Mouse (Mus musculus) limb, embryonic 11.5 days (tissue): ENCODE data around the gene Dpp6. TPM values are rescaled to one million over a fixed set of nuclear protein-coding genes. Genes with fewer than 3 reads are reported as not detected.

Source experiments
- ATAC-seq: fragments of 200-750 bp; cut with Nextera tagmentation; 2 replicates; pipeline ENCODE4 v1.8.0; 2017; ENCODE audit warnings: low read depth; ENCODE audit not compliant: insufficient number of reproducible peaks, low FRiP score, low TSS enrichment
- DNase-seq: peaks from one replicate; pipeline ENCODE4 v3.0.0-alpha.2; 2015; ENCODE audit warnings: low spot score
- H3K27ac ChIP-seq: fragments of 300-500 bp; sonication (generic); replicated peaks from 2 replicates; pipeline ENCODE4 v1.5.1; 2014; ENCODE audit warnings: low read depth, mild to moderate bottlenecking, low read length
- H3K27me3 ChIP-seq: fragments of 300-500 bp; sonication (generic); 2 replicates; pipeline ENCODE4 v1.6.1; 2014; ENCODE audit warnings: mild to moderate bottlenecking, low read length, mixed read lengths; ENCODE audit not compliant: control insufficient read depth, insufficient read depth
- H3K36me3 ChIP-seq: fragments of 300-500 bp; sonication (generic); 2 replicates; pipeline ENCODE4 v1.6.1; 2014; ENCODE audit warnings: mild to moderate bottlenecking, low read length, moderate library complexity, mixed read lengths; ENCODE audit not compliant: control insufficient read depth, insufficient read depth
- H3K4me1 ChIP-seq: fragments of 300-500 bp; sonication (generic); 2 replicates; pipeline ENCODE4 v1.6.1; 2014; ENCODE audit warnings: low read length, mixed read lengths; ENCODE audit not compliant: control insufficient read depth, insufficient read depth
- H3K4me2 ChIP-seq: fragments of 300-500 bp; sonication (generic); 2 replicates; pipeline ENCODE4 v1.6.1; 2014; ENCODE audit warnings: low read depth, mild to moderate bottlenecking, moderate library complexity; ENCODE audit not compliant: severe bottlenecking
- H3K4me3 ChIP-seq: fragments of 300-500 bp; sonication (generic); 2 replicates; pipeline ENCODE4 v1.5.1; 2014; ENCODE audit warnings: low read depth, low read length
- H3K9ac ChIP-seq: fragments of 300-500 bp; sonication (generic); 2 replicates; pipeline ENCODE4 v1.6.1; 2014; ENCODE audit warnings: mild to moderate bottlenecking, low read length
- H3K9me3 ChIP-seq: fragments of 300-500 bp; sonication (generic); 2 replicates; pipeline ENCODE4 v1.6.1; 2016; ENCODE audit warnings: low read length; ENCODE audit not compliant: control insufficient read depth
- WGBS: fragments of 180-500 bp; shearing (Covaris S2); extraction: QIAGEN DNeasy Blood & Tissue Kit; methylation state at CpG from one replicate; pipeline ENCODE4 v1.1.7; 2014; 5-methylcytosine and 5-hydroxymethylcytosine counted together
- polyA plus RNA-seq: library from polyadenylated mRNA; unstranded; fragments of >200 nt; fragmentation: Nextera tagmentation; extraction: Ambion mirVana; gene quantifications from 2 replicates; pipeline ENCODE4 v1.2.1, GENCODE M21; 2014

Gene Dpp6
- polyA plus RNA-seq, 1 experiment from 2014 or later = 0.80 TPM

DNA sequence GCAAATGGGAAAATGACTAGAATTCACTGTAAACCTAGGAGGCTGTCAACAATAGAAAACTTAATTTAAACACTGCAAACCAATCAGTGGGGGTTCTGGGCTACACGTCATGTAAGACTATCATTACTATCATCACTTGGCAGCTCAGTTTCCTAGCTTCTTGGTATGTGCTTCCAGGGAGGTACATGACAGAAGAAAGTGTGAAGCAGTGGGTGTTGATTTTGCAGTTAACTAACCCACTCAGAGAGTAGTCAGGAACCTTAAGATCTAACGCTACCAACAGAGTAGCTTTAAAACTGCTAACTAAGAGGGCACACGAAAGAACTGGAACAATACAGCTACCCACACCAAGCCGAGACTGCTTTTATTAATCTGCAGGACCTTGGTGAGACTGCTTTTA is 217.9 kb downstream of the Dpp6 start:
- H3K36me3 ChIP-seq = no peaks in the 10 kb centered on the region
- no peak for ATAC-seq
- WGBS = 72% methylated on average over 4 of the region's 4 CpGs

DNA sequence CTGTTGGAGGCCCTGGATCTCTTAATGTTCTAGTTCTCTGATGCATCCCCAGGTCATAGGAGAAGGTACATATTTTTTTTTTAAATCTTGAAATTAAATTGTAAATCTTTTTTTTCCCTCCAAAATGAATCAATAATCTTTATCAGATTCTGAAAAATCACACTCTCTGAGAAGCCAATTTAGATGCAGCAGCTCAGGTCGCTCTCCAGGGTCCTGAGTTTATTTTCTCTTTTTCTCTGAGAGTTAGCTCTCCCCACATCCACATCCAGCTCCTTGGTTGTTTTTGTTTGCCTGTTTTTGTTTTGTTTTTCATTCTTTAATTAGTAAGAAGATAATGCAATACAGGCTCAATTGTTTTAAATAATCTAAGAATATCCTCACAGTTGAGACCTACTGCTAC is 218.3 kb downstream of the Dpp6 start:
- Histone ChIP-seq H3K4me1 (no peaks in the 10 kb centered on the region), H3K4me3 (no peak overlapping the region), H3K27ac (no peak overlapping the region), H3K9me3 (no peaks in the 10 kb centered on the region), H3K4me2 (no peak overlapping the region), H3K36me3 (no peaks in the 10 kb centered on the region), H3K27me3 (no peaks in the 10 kb centered on the region), H3K9ac (no peak overlapping the region)
- peak; percentile 23 for DNase-seq
- WGBS = 30% methylated on average over 1 of the region's 1 CpGs
- no peak for ATAC-seq

More for the DNA sequence above, 217.9 kb downstream of the Dpp6 start:
- H3K4me1 ChIP-seq = no peaks in the 10 kb centered on the region
- H3K9me3 ChIP-seq = no peaks in the 10 kb centered on the region
- H3K9ac ChIP-seq = no peak overlapping the region
- DNase-seq = no peak
- H3K27ac ChIP-seq = no peak overlapping the region
- no peak overlapping the region for H3K4me3 ChIP-seq
- H3K4me2 ChIP-seq = no peak overlapping the region
- H3K27me3 ChIP-seq = no peaks in the 10 kb centered on the region

DNA sequence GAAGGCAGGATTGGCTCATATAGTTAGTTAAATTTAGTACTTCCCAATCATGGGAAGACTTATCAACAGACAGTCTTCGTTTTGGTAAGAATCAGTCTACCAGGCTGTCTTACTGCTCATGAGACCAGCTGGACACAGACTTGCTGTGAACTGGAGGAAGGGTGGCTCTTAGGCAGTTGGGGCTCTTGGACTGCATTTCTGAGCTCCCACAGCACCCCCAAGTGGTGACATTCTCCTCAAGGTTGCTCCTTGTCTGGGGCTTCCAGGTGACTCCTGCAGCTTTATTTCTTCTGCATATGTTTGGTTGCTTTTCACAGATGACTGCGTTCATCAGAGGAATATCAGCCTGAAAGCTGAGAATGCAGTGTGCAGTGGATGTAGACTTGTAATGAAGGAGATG is 218.9 kb downstream of the Dpp6 start:
- no peak for DNase-seq
- H3K27ac ChIP-seq = no peak overlapping the region
- 23% methylated on average over 2 of the region's 2 CpGs for whole genome bisulfite sequencing

DNA sequence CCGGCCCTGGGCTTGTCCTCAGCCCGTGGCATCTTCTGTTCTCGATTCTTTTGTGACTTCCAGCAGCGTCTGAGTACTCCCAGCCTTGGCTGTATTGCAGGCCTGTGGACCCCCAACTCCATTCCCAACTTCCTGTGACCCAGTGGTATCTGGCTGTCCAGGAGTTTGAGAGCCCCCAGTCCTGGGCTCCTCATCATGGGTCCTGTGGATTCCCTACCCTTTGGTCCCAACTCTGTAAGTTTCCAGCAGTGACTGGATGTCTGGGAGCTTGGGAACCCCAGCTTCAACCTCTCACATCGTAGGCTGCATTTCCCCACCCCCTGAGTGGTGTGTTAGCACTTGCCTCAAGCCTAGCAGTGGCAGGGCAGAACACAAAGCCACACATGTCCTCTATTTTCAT is 220.8 kb downstream of the Dpp6 start:
- Histone ChIP-seq H3K4me3 (no peak overlapping the region), H3K27ac (no peak overlapping the region), H3K4me2 (no peak overlapping the region), H3K9ac (no peak overlapping the region), H3K27me3 (no peaks in the 10 kb centered on the region), H3K9me3 (no peaks in the 10 kb centered on the region), H3K4me1 (no peaks in the 10 kb centered on the region), H3K36me3 (no peaks in the 10 kb centered on the region)
- DNase-seq = no peak
- 58% methylated on average over 5 of the region's 5 CpGs for WGBS
- ATAC-seq = no peak

More for the DNA sequence above, 218.9 kb downstream of the Dpp6 start:
- Histone ChIP-seq H3K4me1 (no peaks in the 10 kb centered on the region), H3K4me2 (no peak overlapping the region), H3K4me3 (no peak overlapping the region), H3K9me3 (no peaks in the 10 kb centered on the region), H3K36me3 (no peaks in the 10 kb centered on the region), H3K9ac (no peak overlapping the region), H3K27me3 (no peaks in the 10 kb centered on the region)
- ATAC-seq = no peak

DNA sequence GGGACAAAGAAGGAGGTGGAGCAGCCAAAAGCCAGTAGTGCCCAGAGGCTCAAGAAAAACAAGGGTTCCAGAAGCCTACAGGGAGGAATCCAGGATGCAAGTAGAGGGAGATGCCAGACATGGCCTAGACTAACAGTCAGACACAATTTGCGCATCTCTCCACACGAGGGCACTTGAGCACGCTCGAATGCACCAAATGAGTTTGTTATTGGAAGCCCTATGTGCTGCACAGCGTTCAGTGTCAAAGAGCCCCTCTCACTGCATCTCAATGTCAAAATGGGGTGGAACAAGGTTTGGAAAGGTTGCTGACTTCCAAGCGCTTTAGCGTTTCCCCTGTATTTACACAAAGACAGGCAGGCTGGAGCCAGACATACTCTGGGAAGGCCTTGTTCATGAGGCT is 231.2 kb downstream of the Dpp6 start:
- WGBS = 31% methylated on average over 7 of the region's 7 CpGs
- H3K4me2 ChIP-seq = no peak overlapping the region
- no peaks in the 10 kb centered on the region for H3K9me3 ChIP-seq
- H3K36me3 ChIP-seq = no peaks in the 10 kb centered on the region
- peak; percentile 38 for DNase-seq
- no peak overlapping the region for H3K4me3 ChIP-seq
- no peak for ATAC-seq
- H3K4me1 ChIP-seq = 0 out of 2 replicates have a peak, but pooled peaks cover 2% of the 10 kb centered on the region
- H3K9ac ChIP-seq = no peak overlapping the region
- H3K27me3 ChIP-seq = peaks cover 18% of the 10 kb centered on the region
- no peak overlapping the region for H3K27ac ChIP-seq

DNA sequence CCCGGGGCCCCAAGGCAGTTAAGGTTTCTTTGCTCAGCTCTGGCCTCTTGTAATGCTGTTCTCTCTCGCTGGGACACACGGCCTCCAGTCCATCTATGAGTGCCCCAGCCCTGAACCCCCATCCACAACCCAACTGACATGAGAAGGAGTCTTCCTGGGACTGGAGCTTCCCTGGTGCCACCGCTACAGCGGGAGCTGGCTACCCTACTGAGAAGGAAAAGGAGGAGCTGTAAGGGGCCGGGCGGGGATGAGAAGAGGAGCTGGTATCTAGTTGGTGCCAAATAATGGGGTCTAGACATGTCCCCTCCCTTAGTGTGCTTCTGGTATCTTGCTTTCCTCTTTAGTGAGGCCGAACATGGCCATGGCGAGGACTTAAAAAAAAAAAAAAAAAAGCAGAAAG is 231.9 kb downstream of the Dpp6 start:
- H3K4me1 ChIP-seq = 0 out of 2 replicates have a peak, but pooled peaks cover 2% of the 10 kb centered on the region
- ATAC-seq (no peak), DNase-seq (no peak)
- H3K4me2 ChIP-seq = peak overlapping the region; percentile 51
- no peak overlapping the region for H3K9ac ChIP-seq
- no peaks in the 10 kb centered on the region for H3K9me3 ChIP-seq
- peaks cover 18% of the 10 kb centered on the region for H3K27me3 ChIP-seq
- H3K27ac ChIP-seq = no peak overlapping the region
- WGBS = 11% methylated on average over 8 of the region's 9 CpGs
- H3K4me3 ChIP-seq = no peak overlapping the region
- no peaks in the 10 kb centered on the region for H3K36me3 ChIP-seq

DNA sequence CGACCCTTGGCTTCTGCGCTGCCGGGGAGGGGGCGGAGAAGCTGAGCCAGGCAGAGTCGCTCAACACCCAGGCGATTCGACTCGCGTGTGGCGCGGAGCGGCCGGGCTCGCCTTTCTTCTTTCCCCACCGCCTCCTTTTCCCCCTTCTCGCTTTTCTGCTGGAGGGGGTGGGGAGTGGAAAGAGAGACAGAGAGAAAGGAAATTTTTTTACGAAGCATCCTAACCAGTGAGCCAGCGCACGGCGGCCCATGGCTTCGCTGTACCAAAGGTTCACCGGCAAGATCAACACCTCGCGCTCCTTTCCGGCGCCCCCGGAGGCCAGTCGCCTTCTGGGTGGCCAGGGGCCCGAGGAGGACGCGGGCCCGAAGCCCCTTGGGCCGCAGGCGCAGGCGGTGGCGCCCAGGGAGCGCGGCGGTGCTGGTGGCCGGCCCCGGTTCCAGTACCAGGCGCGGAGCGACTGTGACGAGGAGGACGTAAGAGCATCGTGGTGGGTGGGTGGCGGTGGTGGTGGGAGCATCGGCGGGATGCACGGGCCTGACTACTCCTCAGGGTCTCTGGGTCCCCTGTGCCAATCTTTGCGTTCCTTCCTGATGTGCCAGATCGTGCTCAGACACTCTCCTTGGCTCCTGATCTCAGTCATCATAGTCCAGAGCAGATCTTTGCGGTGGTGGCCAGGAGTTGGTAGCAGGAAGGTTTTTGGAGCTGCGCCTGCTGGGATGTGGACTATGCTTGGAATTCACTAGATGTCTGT is 232.5 kb downstream of the Dpp6 start:
- 2% methylated on average over 46 of the region's 55 CpGs for WGBS
- peaks cover 18% of the 10 kb centered on the region for H3K27me3 ChIP-seq

DNA sequence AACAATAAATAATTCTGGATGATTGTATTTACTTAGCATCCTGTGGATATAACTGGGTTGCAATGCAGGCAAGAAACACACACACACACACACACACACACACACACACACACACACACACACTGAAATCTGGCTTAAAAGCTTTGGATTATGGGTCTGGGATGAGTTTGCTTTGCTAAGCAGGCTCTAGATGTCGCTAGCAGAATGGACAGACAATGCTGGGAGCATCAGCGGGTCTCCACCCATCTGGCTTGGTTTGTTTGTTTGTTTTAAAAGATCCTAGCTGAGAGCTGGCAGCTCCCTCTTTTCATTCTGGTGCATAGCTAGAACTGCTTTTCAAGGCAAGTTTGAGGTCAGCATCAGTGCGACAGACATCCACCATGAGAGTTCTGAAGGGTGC is 234.2 kb downstream of the Dpp6 start:
- DNase-seq (no peak), ATAC-seq (no peak)
- WGBS = 41% methylated on average over 3 of the region's 3 CpGs
- Histone ChIP-seq H3K4me2 (no peak overlapping the region), H3K9me3 (no peaks in the 10 kb centered on the region), H3K36me3 (no peaks in the 10 kb centered on the region), H3K27me3 (peaks cover 18% of the 10 kb centered on the region), H3K9ac (no peak overlapping the region), H3K27ac (no peak overlapping the region), H3K4me1 (0 out of 2 replicates have a peak, but pooled peaks cover 2% of the 10 kb centered on the region), H3K4me3 (no peak overlapping the region)

More for the DNA sequence above, 232.5 kb downstream of the Dpp6 start:
- Histone ChIP-seq H3K9ac (no peak overlapping the region), H3K4me3 (peak overlapping the region; percentile 22), H3K4me2 (peak overlapping the region; percentile 51), H3K4me1 (0 out of 2 replicates have a peak, but pooled peaks cover 2% of the 10 kb centered on the region), H3K9me3 (no peaks in the 10 kb centered on the region), H3K27ac (no peak overlapping the region), H3K36me3 (no peaks in the 10 kb centered on the region)
- DNase-seq (peak; percentile 26), ATAC-seq (no peak)
